Mouse (Mus musculus) CH12.LX (cell line): Measurements from ENCODE around the gene Tead1.

Experiments used
- GABPA ChIP-seq: IDR thresholded peaks from 2 replicates; pipeline ENCODE4 v1.6.1; 2012; ENCODE audit warnings: low read depth, low read length, improper control_type of control experiment, inconsistent platforms; ENCODE audit not compliant: insufficient replicate concordance
- POLR2A ChIP-seq: IDR thresholded peaks from 2 replicates; pipeline ENCODE4 v1.6.1; 2011; ENCODE audit warnings: low read depth, mild to moderate bottlenecking, improper control_type of control experiment, low read length
- TCF12 ChIP-seq: IDR thresholded peaks from 2 replicates; pipeline ENCODE4 v1.6.1; 2014; ENCODE audit warnings: low read depth, mild to moderate bottlenecking, inconsistent platforms, low read length, improper control_type of control experiment

DNA sequence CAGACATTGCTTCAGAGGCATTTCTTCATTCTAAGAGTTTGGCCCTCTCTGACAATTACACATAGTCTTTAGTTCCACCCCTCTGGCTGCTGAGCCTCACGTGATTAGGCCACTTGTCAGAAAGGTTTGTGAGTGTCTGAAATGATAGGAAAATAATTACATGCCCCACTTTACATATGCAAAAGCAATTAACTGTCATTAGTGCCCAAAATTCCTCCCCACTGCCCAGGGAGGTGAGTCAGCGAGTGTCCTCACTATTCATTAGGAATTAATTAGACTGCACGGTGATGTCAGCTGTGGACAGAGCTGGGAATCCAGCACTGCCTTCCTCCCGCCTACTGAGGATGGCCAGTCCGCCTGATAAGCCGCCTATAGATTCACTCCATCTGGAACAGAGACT is 74.2 kb downstream of the Tead1 start:
- TF ChIP-seq POLR2A (no peak), TCF12 (no peak), GABPA (no peak)
